Mouse (Mus musculus) spleen, adult 2 months (tissue): ENCODE measurements at regions not wholly inside any gene's neighbourhood (a gene's known extent, or its start where the extent isn't known, plus 50 kb on each side); places are given as distances from the start of the nearest gene placed in this dataset.

Experiments used
- CTCF ChIP-seq: fragments of 200-500 bp; IDR thresholded peaks from 2 replicates; pipeline ENCODE4 v1.5.1; 2011; ENCODE audit warnings: mild to moderate bottlenecking, inconsistent platforms; ENCODE audit not compliant: insufficient read depth, insufficient read length, insufficient replicate concordance; ENCODE audit errors: extremely low read depth
- POLR2A ChIP-seq: fragments of 200-500 bp; IDR thresholded peaks from 2 replicates; pipeline ENCODE4 v1.6.1; 2011; ENCODE audit warnings: low read depth, low read length, inconsistent platforms

- TF ChIP-seq POLR2A (no peak), CTCF (no peak)
Observed at GRCm38 (mm10) chr13:107246956-107247751, 225.2 kb upstream of the Kif2a start.
